Mouse (Mus musculus) limb, embryonic 11.5 days (tissue): Measurements from ENCODE around the gene Scg3. TPM values are rescaled to one million over a fixed set of nuclear protein-coding genes. Genes with fewer than 3 reads are reported as not detected.

ENCODE experiments used
- ATAC-seq: fragments of 200-750 bp; cut with Nextera tagmentation; 2 replicates; pipeline ENCODE4 v1.8.0; 2017; ENCODE audit warnings: low read depth; ENCODE audit not compliant: insufficient number of reproducible peaks, low FRiP score, low TSS enrichment
- DNase-seq: peaks from one replicate; pipeline ENCODE4 v3.0.0-alpha.2; 2015; ENCODE audit warnings: low spot score
- H3K27ac ChIP-seq: fragments of 300-500 bp; sonication (generic); replicated peaks from 2 replicates; pipeline ENCODE4 v1.5.1; 2014; ENCODE audit warnings: low read depth, mild to moderate bottlenecking, low read length
- H3K27me3 ChIP-seq: fragments of 300-500 bp; sonication (generic); 2 replicates; pipeline ENCODE4 v1.6.1; 2014; ENCODE audit warnings: mild to moderate bottlenecking, low read length, mixed read lengths; ENCODE audit not compliant: control insufficient read depth, insufficient read depth
- H3K36me3 ChIP-seq: fragments of 300-500 bp; sonication (generic); 2 replicates; pipeline ENCODE4 v1.6.1; 2014; ENCODE audit warnings: mild to moderate bottlenecking, low read length, moderate library complexity, mixed read lengths; ENCODE audit not compliant: control insufficient read depth, insufficient read depth
- H3K4me1 ChIP-seq: fragments of 300-500 bp; sonication (generic); 2 replicates; pipeline ENCODE4 v1.6.1; 2014; ENCODE audit warnings: low read length, mixed read lengths; ENCODE audit not compliant: control insufficient read depth, insufficient read depth
- H3K4me2 ChIP-seq: fragments of 300-500 bp; sonication (generic); 2 replicates; pipeline ENCODE4 v1.6.1; 2014; ENCODE audit warnings: low read depth, mild to moderate bottlenecking, moderate library complexity; ENCODE audit not compliant: severe bottlenecking
- H3K4me3 ChIP-seq: fragments of 300-500 bp; sonication (generic); 2 replicates; pipeline ENCODE4 v1.5.1; 2014; ENCODE audit warnings: low read depth, low read length
- H3K9ac ChIP-seq: fragments of 300-500 bp; sonication (generic); 2 replicates; pipeline ENCODE4 v1.6.1; 2014; ENCODE audit warnings: mild to moderate bottlenecking, low read length
- H3K9me3 ChIP-seq: fragments of 300-500 bp; sonication (generic); 2 replicates; pipeline ENCODE4 v1.6.1; 2016; ENCODE audit warnings: low read length; ENCODE audit not compliant: control insufficient read depth
- WGBS: fragments of 180-500 bp; shearing (Covaris S2); extraction: QIAGEN DNeasy Blood & Tissue Kit; methylation state at CpG from one replicate; pipeline ENCODE4 v1.1.7; 2014; 5-methylcytosine and 5-hydroxymethylcytosine counted together
- polyA plus RNA-seq: library from polyadenylated mRNA; unstranded; fragments of >200 nt; fragmentation: Nextera tagmentation; extraction: Ambion mirVana; gene quantifications from 2 replicates; pipeline ENCODE4 v1.2.1, GENCODE M21; 2014

Scg3 gene
- polyA plus RNA-seq, 1 experiment from 2014 or later = 0.24 TPM

- no peaks in the 10 kb centered on the region for H3K9me3 ChIP-seq
- no peak overlapping the region for H3K4me3 ChIP-seq
- no peak overlapping the region for H3K27ac ChIP-seq
- DNase-seq (no peak), ATAC-seq (no peak)
- H3K9ac ChIP-seq = no peak overlapping the region
- H3K4me2 ChIP-seq = no peak overlapping the region; the same call in 1 of the 2 replicates
- no peaks in the 10 kb centered on the region for H3K36me3 ChIP-seq
- H3K27me3 ChIP-seq = no peaks in the 10 kb centered on the region
- no peaks in the 10 kb centered on the region for H3K4me1 ChIP-seq
- WGBS = 48% methylated on average over 12 of the region's 12 CpGs
Observed at GRCm38 (mm10) chr9:75601510-75601909, 82.3 kb downstream of the Scg3 start.

- Histone ChIP-seq H3K27me3 (no peaks in the 10 kb centered on the region), H3K4me3 (no peak overlapping the region), H3K9me3 (no peaks in the 10 kb centered on the region), H3K27ac (no peak overlapping the region), H3K4me2 (no peak overlapping the region), H3K9ac (no peak overlapping the region), H3K4me1 (no peaks in the 10 kb centered on the region), H3K36me3 (no peaks in the 10 kb centered on the region)
- 72% methylated on average over 7 of the region's 7 CpGs for WGBS
- no peak for DNase-seq
- no peak for ATAC-seq
Observed at GRCm38 (mm10) chr9:75600166-75600934, 83.5 kb downstream of the Scg3 start.

GRCm38 (mm10) chr9:75599191-75599841 lies 84.5 kb downstream of the Scg3 start:
- no peak for ATAC-seq

GRCm38 (mm10) chr9:75597596-75597995 lies 86.3 kb downstream of the Scg3 start:
- DNase-seq (no peak), ATAC-seq (no peak)
- Histone ChIP-seq H3K4me2 (no peak overlapping the region), H3K27ac (no peak overlapping the region), H3K27me3 (no peaks in the 10 kb centered on the region), H3K36me3 (peaks cover 2% of the 10 kb centered on the region; the same call in 1 of the 2 replicates), H3K4me1 (no peaks in the 10 kb centered on the region), H3K9ac (no peak overlapping the region), H3K4me3 (no peak overlapping the region), H3K9me3 (no peaks in the 10 kb centered on the region)
- 89% methylated on average over 4 of the region's 4 CpGs for WGBS

More at GRCm38 (mm10) chr9:75599191-75599841, 84.5 kb downstream of the Scg3 start:
- no peak overlapping the region for H3K9ac ChIP-seq
- no peak overlapping the region for H3K4me2 ChIP-seq
- H3K9me3 ChIP-seq = no peaks in the 10 kb centered on the region
- no peaks in the 10 kb centered on the region for H3K4me1 ChIP-seq
- DNase-seq = no peak
- 66% methylated on average over 5 of the region's 5 CpGs for WGBS
- H3K27me3 ChIP-seq = no peaks in the 10 kb centered on the region
- H3K4me3 ChIP-seq = no peak overlapping the region
- peaks cover 2% of the 10 kb centered on the region; the same call in 1 of the 2 replicates for H3K36me3 ChIP-seq
- H3K27ac ChIP-seq = no peak overlapping the region

- DNase-seq = no peak
- Histone ChIP-seq H3K9me3 (no peaks in the 10 kb centered on the region), H3K27ac (no peak overlapping the region), H3K27me3 (no peaks in the 10 kb centered on the region), H3K9ac (no peak overlapping the region), H3K4me2 (no peak overlapping the region), H3K4me3 (no peak overlapping the region), H3K36me3 (peaks cover 2% of the 10 kb centered on the region; the same call in 1 of the 2 replicates), H3K4me1 (no peaks in the 10 kb centered on the region)
- 91% methylated on average over 13 of the region's 13 CpGs for WGBS
- no peak for ATAC-seq
Observed at GRCm38 (mm10) chr9:75597036-75597435, 86.8 kb downstream of the Scg3 start.

- no peaks in the 10 kb centered on the region for H3K4me1 ChIP-seq
- H3K9me3 ChIP-seq = no peaks in the 10 kb centered on the region; the same call in 1 of the 2 replicates
- H3K27me3 ChIP-seq = no peaks in the 10 kb centered on the region
- peaks cover 2% of the 10 kb centered on the region; the same call in 1 of the 2 replicates for H3K36me3 ChIP-seq
- WGBS = 86% methylated on average over 5 of the region's 5 CpGs
- no peak for DNase-seq
- H3K4me3 ChIP-seq = no peak overlapping the region
- H3K9ac ChIP-seq = no peak overlapping the region
- H3K4me2 ChIP-seq = no peak overlapping the region
- 0 out of 2 replicates have a peak, but pooled peaks have one; percentile 38 for ATAC-seq
- H3K27ac ChIP-seq = no peak overlapping the region
Observed at GRCm38 (mm10) chr9:75593481-75593880, 90.4 kb downstream of the Scg3 start.

Other genes starting within 250 kb of the Scg3 start
- 52.4 and 53.0 TPM in 2 replicates for gene Leo1, start 242.5 kb downstream of the Scg3 start, polyA plus RNA-seq
- 103 and 113 TPM in 2 replicates for gene Tmod3, start 124.4 kb downstream of the Scg3 start, polyA plus RNA-seq
- 20.9 and 28.1 TPM in 2 replicates for gene Tmod2, start 72.7 kb downstream of the Scg3 start, polyA plus RNA-seq
- gene Lysmd2, start 58.3 kb downstream of the Scg3 start, polyA plus RNA-seq = 19.7 and 21.6 TPM in 2 replicates
- 5.6 and 7.1 TPM in 2 replicates for gene Bmp5, start 91.3 kb upstream of the Scg3 start, polyA plus RNA-seq